Mouse (Mus musculus) retina, postnatal 7 days (tissue): ENCODE measurements at regions not wholly inside any gene's neighbourhood (a gene's known extent, or its start where the extent isn't known, plus 50 kb on each side); places are given as distances from the start of the nearest gene placed in this dataset.
"Not testable (repeated sequence)": the region's sequence is repeated elsewhere in the genome, so short reads cannot be mapped to it uniquely, and the experiment has no call there.

Experiments
- DNase-seq: peaks from one replicate; pipeline ENCODE4 v3.0.0-alpha.2; 2012; ENCODE audit warnings: low read depth, low spot score

- DNase-seq, result no peak
These were observed 321.0 kb upstream of the Klf6 start for GRCm38 (mm10) chr13:5540321-5540720.

- DNase-seq, result no peak
These were observed 315.8 kb upstream of the Klf6 start for GRCm38 (mm10) chr13:5545521-5545920.

GRCm38 (mm10) chr13:5546011-5546410 is 315.3 kb upstream of the Klf6 start:
- DNase-seq, result no peak

GRCm38 (mm10) chr13:5546937-5547336 is 314.3 kb upstream of the Klf6 start:
- no peak for DNase-seq

- DNase-seq, result no peak
These were observed 312.5 kb upstream of the Klf6 start for GRCm38 (mm10) chr13:5548768-5549167.

- no peak for DNase-seq
These were observed 312.1 kb upstream of the Klf6 start for GRCm38 (mm10) chr13:5549175-5549574.

GRCm38 (mm10) chr13:5549747-5550146 is 311.5 kb upstream of the Klf6 start:
- no peak for DNase-seq

- no peak for DNase-seq
These were observed 310.9 kb upstream of the Klf6 start for GRCm38 (mm10) chr13:5550354-5550753.

- DNase-seq, result no peak
These were observed 310.2 kb upstream of the Klf6 start for GRCm38 (mm10) chr13:5551131-5551530.

- DNase-seq, result no peak
These were observed 307.8 kb upstream of the Klf6 start for GRCm38 (mm10) chr13:5553461-5553860.

- no peak for DNase-seq
These were observed 303.2 kb upstream of the Klf6 start for GRCm38 (mm10) chr13:5558095-5558494.

- no peak for DNase-seq
These were observed 294.8 kb upstream of the Klf6 start for GRCm38 (mm10) chr13:5566479-5566878.

GRCm38 (mm10) chr13:5566896-5567295 is 294.4 kb upstream of the Klf6 start:
- DNase-seq, result no peak

GRCm38 (mm10) chr13:5569579-5569978 is 291.7 kb upstream of the Klf6 start:
- no peak for DNase-seq

- DNase-seq, result no peak
These were observed 290.9 kb upstream of the Klf6 start for GRCm38 (mm10) chr13:5570386-5570785.

- no peak for DNase-seq
These were observed 284.7 kb upstream of the Klf6 start for GRCm38 (mm10) chr13:5576568-5576967.

- not testable (repeated sequence) for DNase-seq
These were observed 277.6 kb upstream of the Klf6 start for GRCm38 (mm10) chr13:5583681-5584080.

- no peak for DNase-seq
These were observed 274.1 kb upstream of the Klf6 start for GRCm38 (mm10) chr13:5587196-5587595.

- DNase-seq, result no peak
These were observed 270.0 kb upstream of the Klf6 start for GRCm38 (mm10) chr13:5591286-5591685.

GRCm38 (mm10) chr13:5591837-5592555 is 269.3 kb upstream of the Klf6 start:
- no peak for DNase-seq

- no peak for DNase-seq
These were observed 268.7 kb upstream of the Klf6 start for GRCm38 (mm10) chr13:5592556-5593061.

GRCm38 (mm10) chr13:5601648-5602047 is 259.6 kb upstream of the Klf6 start:
- DNase-seq, result no peak

GRCm38 (mm10) chr13:5603905-5604596 is 257.2 kb upstream of the Klf6 start:
- no peak for DNase-seq
